Mouse (Mus musculus): ENCODE results near the gene Ank2. TPM values are rescaled to one million over a fixed set of nuclear protein-coding genes. Genes with fewer than 3 reads are reported as not detected.
A peak's percentile ranks its signal among the peaks of the same experiment; 100 is the strongest.

Ank2 gene
- polyA plus RNA-seq, 1 experiment from 2014 or later, result 3.9 TPM

DNA sequence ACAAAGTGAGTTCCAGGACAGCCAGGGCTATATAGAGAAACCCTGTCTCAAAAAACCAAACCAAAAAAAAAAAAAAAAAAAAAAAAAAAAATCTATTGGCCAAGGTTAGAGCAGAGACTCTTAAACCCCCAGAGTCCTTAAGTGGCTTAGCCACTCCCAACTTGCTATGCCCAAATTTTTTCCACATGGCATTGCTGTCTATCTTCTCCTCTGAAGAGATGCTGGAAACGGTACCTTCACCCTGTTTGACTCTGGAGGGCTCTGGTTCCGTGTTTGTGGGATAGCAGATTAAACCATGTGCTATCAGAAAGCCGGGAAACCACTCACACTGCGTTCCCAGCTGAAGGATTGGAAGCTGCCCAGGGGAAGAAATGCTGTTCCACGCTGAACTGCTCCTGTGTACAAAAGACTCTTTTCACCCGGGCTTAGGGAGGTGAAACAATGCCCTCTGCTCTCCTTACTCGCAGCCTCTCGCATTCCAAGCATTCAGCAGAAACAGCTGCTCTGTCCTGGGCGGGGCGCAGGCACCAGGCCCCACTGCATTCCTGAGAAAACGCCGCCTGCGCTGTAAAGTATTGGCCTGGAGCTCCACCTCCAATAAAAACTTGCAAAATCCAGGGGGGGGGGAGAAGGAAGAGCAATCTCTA is 241.7 kb downstream of the Ank2 start:
- no peaks in the 10 kb centered on the region for H3K36me3 ChIP-seq (ENCODE audit: insufficient read depth, low read length)
- H3K4me2 ChIP-seq (replicated peaks; ENCODE audit: low read depth, low read length), result peak overlapping the region; percentile 58
- ATAC-seq (peak; percentile 96), DNase-seq (ENCODE audit: low spot score) (peak; percentile 90)
- no peaks in the 10 kb centered on the region for H3K27me3 ChIP-seq (replicated peaks; ENCODE audit: insufficient read depth, low read length)
- peak; percentile 3; the same call in 1 of the 2 replicates for TF ChIP-seq CTCF (IDR thresholded peaks at IDR 0.05)
- TF ChIP-seq EP300 (IDR thresholded peaks at IDR 0.05), result no peak
- peak overlapping the region; percentile 35 for H3K4me3 ChIP-seq (ENCODE audit: low read depth, low read length)
- WGBS, result 2% methylated on average over 13 of the region's 13 CpGs
- H3K9me3 ChIP-seq (ENCODE audit: low read length), result no peaks in the 10 kb centered on the region
- no peaks in the 10 kb centered on the region for H3K4me1 ChIP-seq (ENCODE audit: insufficient read depth, low read depth, low read length)
- peak overlapping the region; percentile 52 for H3K27ac ChIP-seq (ENCODE audit: low read length)
- no peak overlapping the region for H3K9ac ChIP-seq (replicated peaks; ENCODE audit: low read depth)

DNA sequence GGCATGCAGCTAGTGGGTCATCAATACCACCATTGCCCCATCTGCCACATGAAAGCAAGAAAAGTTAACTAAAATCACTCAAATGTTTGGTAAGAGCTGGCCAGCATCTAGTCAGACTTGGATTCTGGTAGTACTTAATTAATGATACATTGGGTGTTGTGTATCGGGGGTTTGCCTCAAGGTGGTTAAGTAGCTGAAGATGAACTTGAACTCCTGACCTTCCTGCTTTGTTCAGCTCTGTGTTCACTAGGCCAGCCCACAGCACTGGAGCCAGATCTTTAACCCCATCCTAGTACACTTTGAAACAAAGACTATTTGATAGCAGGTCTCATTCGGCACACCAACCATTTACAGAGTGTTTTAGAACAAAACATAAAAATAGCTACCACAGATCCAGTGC is 242.5 kb downstream of the Ank2 start:
- no peak overlapping the region for H3K4me2 ChIP-seq (replicated peaks; ENCODE audit: low read depth, low read length)
- H3K27me3 ChIP-seq (replicated peaks; ENCODE audit: insufficient read depth, low read length), result no peaks in the 10 kb centered on the region
- no peaks in the 10 kb centered on the region for H3K4me1 ChIP-seq (ENCODE audit: insufficient read depth, low read depth, low read length)
- ATAC-seq, result no peak
- H3K4me3 ChIP-seq (ENCODE audit: low read depth, low read length), result no peak overlapping the region
- TF ChIP-seq EP300 (IDR thresholded peaks at IDR 0.05), result no peak
- TF ChIP-seq CTCF (IDR thresholded peaks at IDR 0.05), result no peak
- H3K9ac ChIP-seq (replicated peaks; ENCODE audit: low read depth), result no peak overlapping the region
- H3K9me3 ChIP-seq (ENCODE audit: low read length), result no peaks in the 10 kb centered on the region
- no peak overlapping the region for H3K27ac ChIP-seq (ENCODE audit: low read length)
- H3K36me3 ChIP-seq (ENCODE audit: insufficient read depth, low read length), result no peaks in the 10 kb centered on the region
- 54% methylated on average over 2 of the region's 2 CpGs for WGBS
- DNase-seq (ENCODE audit: low spot score), result no peak

DNA sequence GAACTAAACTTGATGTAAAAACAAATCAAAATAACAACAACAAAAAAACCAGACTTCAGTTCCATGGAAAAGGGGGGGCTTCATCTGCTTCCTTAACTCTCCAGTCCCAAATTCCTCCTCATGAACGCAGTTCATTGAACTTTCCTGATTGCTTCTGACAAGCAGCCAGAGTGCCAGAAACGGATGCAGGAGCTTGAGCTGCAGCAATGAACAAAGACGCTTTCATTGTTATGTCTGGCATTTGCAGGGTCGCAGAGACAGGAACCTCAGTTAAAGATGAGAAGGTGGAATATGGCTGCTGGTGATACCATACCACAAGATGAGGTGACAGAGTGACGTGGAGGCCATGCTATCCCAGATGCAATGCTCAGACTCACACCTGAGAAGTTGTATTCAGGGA is 248.2 kb downstream of the Ank2 start:
- no peak overlapping the region for H3K4me2 ChIP-seq (replicated peaks; ENCODE audit: low read depth, low read length)
- H3K9ac ChIP-seq (replicated peaks; ENCODE audit: low read depth), result no peak overlapping the region
- H3K9me3 ChIP-seq (ENCODE audit: low read length), result no peaks in the 10 kb centered on the region
- H3K27ac ChIP-seq (ENCODE audit: low read length), result no peak overlapping the region
- WGBS, result 45% methylated on average over 5 of the region's 5 CpGs
- H3K4me3 ChIP-seq (ENCODE audit: low read depth, low read length), result no peak overlapping the region
- no peak for DNase-seq (ENCODE audit: low spot score)
- no peaks in the 10 kb centered on the region for H3K4me1 ChIP-seq (ENCODE audit: insufficient read depth, low read depth, low read length)
- TF ChIP-seq EP300 (IDR thresholded peaks at IDR 0.05) (no peak), CTCF (IDR thresholded peaks at IDR 0.05) (no peak)
- H3K36me3 ChIP-seq (ENCODE audit: insufficient read depth, low read length), result no peaks in the 10 kb centered on the region
- ATAC-seq, result no peak
- H3K27me3 ChIP-seq (replicated peaks; ENCODE audit: insufficient read depth, low read length), result no peaks in the 10 kb centered on the region

DNA sequence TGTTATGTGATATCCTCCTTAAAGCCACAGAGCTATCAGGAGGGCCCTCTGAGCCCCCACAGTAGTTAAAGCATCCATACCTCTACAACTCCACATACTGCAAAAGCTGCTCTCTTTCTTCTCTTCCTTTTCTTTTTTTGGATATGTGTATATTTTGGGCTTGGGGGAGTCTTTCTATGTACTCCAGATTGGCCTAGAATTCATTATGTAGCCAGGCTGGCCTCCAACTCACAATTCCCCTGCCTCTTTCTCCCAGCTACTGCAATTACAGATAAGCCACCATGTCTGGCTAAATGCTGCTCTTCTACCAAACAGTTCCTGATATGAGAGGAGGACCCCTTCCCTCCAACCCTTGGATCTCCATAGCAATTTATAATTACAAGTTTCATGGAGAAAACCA is 250.5 kb downstream of the Ank2 start:
- Histone ChIP-seq H3K4me2 (replicated peaks; ENCODE audit: low read depth, low read length) (no peak overlapping the region), H3K4me3 (ENCODE audit: low read depth, low read length) (no peak overlapping the region), H3K9ac (replicated peaks; ENCODE audit: low read depth) (no peak overlapping the region), H3K27ac (ENCODE audit: low read length) (no peak overlapping the region), H3K36me3 (ENCODE audit: insufficient read depth, low read length) (no peaks in the 10 kb centered on the region), H3K4me1 (ENCODE audit: insufficient read depth, low read depth, low read length) (no peaks in the 10 kb centered on the region), H3K27me3 (replicated peaks; ENCODE audit: insufficient read depth, low read length) (no peaks in the 10 kb centered on the region), H3K9me3 (ENCODE audit: low read length) (no peaks in the 10 kb centered on the region)
- ATAC-seq, result no peak
- DNase-seq (ENCODE audit: low spot score), result no peak
- TF ChIP-seq EP300 (IDR thresholded peaks at IDR 0.05) (no peak), CTCF (IDR thresholded peaks at IDR 0.05) (no peak)

DNA sequence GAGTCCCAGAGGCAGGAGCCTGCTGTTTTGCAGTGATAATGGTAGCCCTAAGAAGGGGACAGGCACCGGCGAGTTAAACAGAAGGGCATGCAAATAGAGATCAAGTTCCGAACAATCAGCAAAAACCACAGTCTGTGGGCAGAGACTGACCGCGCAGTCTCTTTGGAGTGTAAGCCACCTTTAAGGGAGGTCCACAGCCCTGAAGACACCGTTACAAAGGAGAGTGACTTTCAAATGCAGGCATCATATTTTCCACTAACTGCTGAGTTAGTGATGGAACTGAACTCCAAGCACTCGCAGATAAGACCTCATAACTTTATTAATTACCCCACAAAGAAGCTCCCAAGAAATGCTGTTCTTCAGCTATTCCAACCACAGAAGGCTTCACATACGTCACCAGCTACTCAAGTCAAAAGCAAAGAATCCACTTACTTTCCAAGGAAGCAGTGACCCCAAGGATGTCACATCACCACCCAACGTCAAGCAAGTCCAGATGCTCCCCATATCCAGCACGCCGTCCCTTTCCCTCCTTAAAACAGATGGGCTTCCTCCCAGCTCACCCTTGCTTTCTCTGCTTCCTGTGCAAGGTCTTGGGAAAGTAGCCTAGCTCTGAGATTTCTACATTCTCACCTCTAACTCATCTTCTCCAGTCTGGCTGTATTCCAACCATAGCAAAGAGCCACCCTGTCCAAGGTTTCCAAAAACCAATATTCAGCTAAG is 252.0 kb downstream of the Ank2 start:
- ATAC-seq (peak; percentile 93), DNase-seq (ENCODE audit: low spot score) (peak; percentile 80)
- TF ChIP-seq EP300 (IDR thresholded peaks at IDR 0.05), result peak; percentile 66
- no peak for TF ChIP-seq CTCF (IDR thresholded peaks at IDR 0.05)
- Histone ChIP-seq H3K27me3 (replicated peaks; ENCODE audit: insufficient read depth, low read length) (no peaks in the 10 kb centered on the region), H3K9me3 (ENCODE audit: low read length) (no peaks in the 10 kb centered on the region), H3K4me3 (ENCODE audit: low read depth, low read length) (no peak overlapping the region), H3K27ac (ENCODE audit: low read length) (no peak overlapping the region), H3K9ac (replicated peaks; ENCODE audit: low read depth) (no peak overlapping the region), H3K36me3 (ENCODE audit: insufficient read depth, low read length) (no peaks in the 10 kb centered on the region), H3K4me1 (ENCODE audit: insufficient read depth, low read depth, low read length) (no peaks in the 10 kb centered on the region), H3K4me2 (replicated peaks; ENCODE audit: low read depth, low read length) (no peak overlapping the region)
- WGBS, result 60% methylated on average over 11 of the region's 11 CpGs

DNA sequence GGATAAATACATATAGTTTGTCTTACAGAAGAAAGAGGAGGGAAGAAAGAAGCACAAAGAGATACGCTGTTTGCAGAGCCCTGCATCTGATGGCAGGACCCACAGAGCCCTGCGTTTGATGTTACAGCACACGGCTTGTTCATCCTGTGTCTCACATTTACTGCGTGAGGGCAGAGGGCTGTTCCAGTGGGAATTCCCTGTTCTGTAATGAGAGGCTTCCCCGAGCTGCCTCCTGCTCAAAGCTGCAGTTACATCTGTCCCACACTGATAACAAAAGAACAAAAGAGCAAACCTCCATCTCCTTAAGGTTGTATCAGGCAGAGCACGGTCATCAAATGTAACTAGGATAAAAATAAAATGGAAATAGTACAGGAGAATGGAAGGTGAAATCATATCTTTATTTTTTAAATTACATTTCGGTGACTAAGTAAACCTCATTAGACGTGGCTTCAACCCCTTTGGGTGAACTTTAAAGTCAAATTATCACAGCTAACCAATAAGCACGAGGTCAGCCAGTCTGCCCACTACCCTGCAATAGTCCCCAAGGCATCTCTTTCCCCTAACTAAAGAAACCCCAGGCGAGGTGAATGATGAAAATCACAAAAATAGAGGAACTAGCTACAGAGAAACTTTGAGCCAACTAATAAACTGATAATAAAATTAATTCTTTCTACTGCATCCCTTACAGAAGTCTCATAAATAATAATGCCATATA is 255.1 kb downstream of the Ank2 start:
- no peak for ATAC-seq

More for the DNA sequence above, 255.1 kb downstream of the Ank2 start:
- no peak overlapping the region for H3K4me3 ChIP-seq (ENCODE audit: low read depth, low read length)
- H3K36me3 ChIP-seq (ENCODE audit: insufficient read depth, low read length), result no peaks in the 10 kb centered on the region
- no peaks in the 10 kb centered on the region for H3K9me3 ChIP-seq (ENCODE audit: low read length)
- 45% methylated on average over 10 of the region's 10 CpGs for WGBS
- H3K27me3 ChIP-seq (replicated peaks; ENCODE audit: insufficient read depth, low read length), result no peaks in the 10 kb centered on the region
- H3K4me1 ChIP-seq (ENCODE audit: insufficient read depth, low read depth, low read length), result no peaks in the 10 kb centered on the region
- no peak overlapping the region for H3K9ac ChIP-seq (replicated peaks; ENCODE audit: low read depth)
- DNase-seq (ENCODE audit: low spot score), result no peak
- no peak overlapping the region for H3K4me2 ChIP-seq (replicated peaks; ENCODE audit: low read depth, low read length)
- no peak overlapping the region for H3K27ac ChIP-seq (ENCODE audit: low read length)
- TF ChIP-seq CTCF (IDR thresholded peaks at IDR 0.05) (no peak), EP300 (IDR thresholded peaks at IDR 0.05) (no peak)

Data from lung, postnatal 0 days (tissue).